Mouse (Mus musculus): Measurements from ENCODE around the gene Pmepa1.

Pmepa1 gene

GRCm38 (mm10) chr2:173184475-173185080 lies 91.8 kb downstream of the Pmepa1 start:
- DNase-seq: peak in 1 of 2 experiments; percentile 13

- DNase-seq: peak; percentile 88 to 89
Observed at GRCm38 (mm10) chr2:173183836-173184460, 92.4 kb downstream of the Pmepa1 start.

- no peak for DNase-seq
Observed at GRCm38 (mm10) chr2:173183311-173183710, 93.0 kb downstream of the Pmepa1 start.

GRCm38 (mm10) chr2:173182796-173183195 lies 93.5 kb downstream of the Pmepa1 start:
- DNase-seq: no peak

- DNase-seq: no peak
Observed at GRCm38 (mm10) chr2:173181901-173182300, 94.4 kb downstream of the Pmepa1 start.

- DNase-seq: no peak
Observed at GRCm38 (mm10) chr2:173181486-173181885, 94.8 kb downstream of the Pmepa1 start.

GRCm38 (mm10) chr2:173180721-173181388 lies 95.5 kb downstream of the Pmepa1 start:
- DNase-seq: no peak

- DNase-seq: no peak
Observed at GRCm38 (mm10) chr2:173180026-173180425, 96.3 kb downstream of the Pmepa1 start.

GRCm38 (mm10) chr2:173179046-173179445 lies 97.3 kb downstream of the Pmepa1 start:
- no peak for DNase-seq

- DNase-seq: peak; percentile 70 to 82
Observed at GRCm38 (mm10) chr2:173177951-173178350, 98.4 kb downstream of the Pmepa1 start.

GRCm38 (mm10) chr2:173177481-173177880 lies 98.9 kb downstream of the Pmepa1 start:
- peak in 1 of 2 experiments; percentile 14 for DNase-seq

- DNase-seq: no peak
Observed at GRCm38 (mm10) chr2:173175703-173176102, 100.6 kb downstream of the Pmepa1 start.

- peak in 1 of 2 experiments; percentile 25 for DNase-seq
Observed at GRCm38 (mm10) chr2:173174569-173174968, 101.8 kb downstream of the Pmepa1 start.
